Mouse (Mus musculus) liver, embryonic 14.5 days (tissue): ENCODE measurements around the gene Mcm9.
"Not testable (repeated sequence)": the region's sequence is repeated elsewhere in the genome, so short reads cannot be mapped to it uniquely, and the experiment has no call there.

Experiments
- CTCF ChIP-seq: IDR thresholded peaks from 2 replicates; pipeline ENCODE4 v1.5.1; 2016; ENCODE audit warnings: antibody characterized with exemption, low read depth, control low read depth
- EP300 ChIP-seq: IDR thresholded peaks from 2 replicates; pipeline ENCODE4 v1.6.1; 2016; ENCODE audit warnings: antibody characterized with exemption, low read depth

GRCm38 (mm10) chr10:53630339-53630738 is at the start of gene Mcm9:
- TF ChIP-seq CTCF, EP300: not testable (repeated sequence)
